Mouse (Mus musculus) T-helper 2 cell (primary cell): ENCODE measurements around the gene Slc35a3.

Experiments
- in situ Hi-C: fragments of 300-600 bp; cut with MboI, MseI; formaldehyde crosslinking; loops from one replicate; pipeline ENCODE4 v1.15.1; 2025; ENCODE audit warnings: high pct_unique_total_duplicates

The Slc35a3 gene

GRCm38 (mm10) chr3:116640024-116640423, 72.6 kb downstream of the Slc35a3 start:
- in situ Hi-C loops = no loop called here

GRCm38 (mm10) chr3:116638572-116638971, 74.1 kb downstream of the Slc35a3 start:
- in situ Hi-C loops = no loop called here

GRCm38 (mm10) chr3:116637693-116638476, 74.7 kb downstream of the Slc35a3 start:
- in situ Hi-C loops = no loop called here

- in situ Hi-C loops = no loop called here
These were observed 76.8 kb downstream of the Slc35a3 start for GRCm38 (mm10) chr3:116635799-116636198.

- in situ Hi-C loops = no loop called here
These were observed 77.8 kb downstream of the Slc35a3 start for GRCm38 (mm10) chr3:116634853-116635252.

GRCm38 (mm10) chr3:116634091-116634490, 78.5 kb downstream of the Slc35a3 start:
- in situ Hi-C loops = no loop called here

GRCm38 (mm10) chr3:116632971-116633370, 79.7 kb downstream of the Slc35a3 start:
- in situ Hi-C loops = no loop called here

GRCm38 (mm10) chr3:116631459-116631858, 81.2 kb downstream of the Slc35a3 start:
- in situ Hi-C loops = no loop called here

GRCm38 (mm10) chr3:116622641-116623040, 90.0 kb downstream of the Slc35a3 start:
- in situ Hi-C loops = no loop called here

- in situ Hi-C loops = no loop called here
These were observed 91.8 kb downstream of the Slc35a3 start for GRCm38 (mm10) chr3:116620636-116621370.
